Mouse (Mus musculus): Measurements from ENCODE around the gene Il21r. TPM values are rescaled to one million over a fixed set of nuclear protein-coding genes. Genes with fewer than 3 reads are reported as not detected.
A peak's percentile ranks its signal among the peaks of the same experiment; 100 is the strongest.

The Il21r gene
- total RNA-seq, 2 experiments from 2014 or later = not detected

- intact Hi-C loops (cut with DNase I) = loop anchor here (2.0 kb wide), 2 partner anchors 168 to 218 kb away; no protein-coding TSS in a partner anchor
- H3K4me3 ChIP-seq = no peak overlapping the region
- no peak for TF ChIP-seq CTCF (IDR thresholded peaks at IDR 0.05)
- no peak overlapping the region for H3K27ac ChIP-seq
- DNase-seq = no peak
Observed at GRCm38 (mm10) chr7:125638376-125638775, 35.1 kb downstream of the Il21r start.

DNA sequence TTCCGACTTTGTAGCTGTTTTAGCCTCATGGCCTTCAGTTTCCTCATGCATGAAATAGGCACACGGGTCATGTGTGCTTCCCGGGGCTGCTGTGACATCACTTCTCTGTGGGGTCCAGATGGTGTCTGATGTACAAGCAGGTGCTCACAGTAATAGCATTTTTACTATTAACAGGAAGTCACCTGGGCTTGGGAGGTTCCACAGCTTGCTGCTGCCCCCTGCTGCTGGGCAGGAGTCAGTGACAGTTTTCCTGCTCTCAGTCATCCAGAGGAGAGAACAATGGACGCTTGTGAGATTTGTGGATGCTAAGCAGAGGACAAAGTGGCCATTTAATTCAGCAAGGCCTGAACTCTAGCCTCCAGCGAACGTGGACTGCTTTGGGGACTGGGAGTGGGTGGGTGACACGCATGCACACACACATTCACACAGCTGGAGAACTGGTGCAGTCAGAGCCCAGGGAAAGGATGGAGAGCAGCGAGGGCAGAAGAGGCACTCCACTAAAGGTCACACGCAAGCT lies 35.7 kb downstream of the Il21r start:
- peak; percentile 58 for DNase-seq
- intact Hi-C loops (cut with DNase I) = loop anchor here (2.0 kb wide), 2 partner anchors 168 to 218 kb away; no protein-coding TSS in a partner anchor
- no peak overlapping the region for H3K4me3 ChIP-seq
- H3K27ac ChIP-seq = no peak overlapping the region
- peak; percentile 84 for TF ChIP-seq CTCF (IDR thresholded peaks at IDR 0.05)

DNA sequence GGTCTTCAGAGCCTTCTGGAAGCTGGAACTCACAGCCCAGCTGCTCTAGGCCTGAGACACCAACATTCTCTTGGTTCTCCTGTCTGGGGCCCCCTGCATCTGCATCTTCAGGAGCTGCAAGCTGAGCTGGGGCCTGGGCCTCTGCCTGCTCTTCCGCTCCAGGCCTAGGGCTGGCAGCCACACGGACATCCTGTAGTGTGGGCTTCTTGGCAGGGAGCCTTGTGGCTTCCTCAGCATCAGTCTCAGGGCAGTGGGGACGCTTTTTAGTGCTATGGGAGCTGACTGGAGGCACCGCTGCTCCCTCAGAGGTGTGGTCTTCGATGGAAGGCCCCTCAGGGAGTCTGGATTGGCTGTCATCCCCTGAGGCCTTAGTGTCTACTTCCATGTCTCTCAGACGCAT lies 40.7 kb downstream of the Il21r start:
- no peak for TF ChIP-seq CTCF (IDR thresholded peaks at IDR 0.05)
- DNase-seq = no peak
- intact Hi-C loops (cut with DNase I) = no loop called here
- no peak overlapping the region for H3K4me3 ChIP-seq
- H3K27ac ChIP-seq = no peak overlapping the region

- no peak for TF ChIP-seq CTCF (IDR thresholded peaks at IDR 0.05)
- intact Hi-C loops (cut with DNase I) = no loop called here
- Histone ChIP-seq H3K4me3 (no peak overlapping the region), H3K27ac (no peak overlapping the region)
- no peak for DNase-seq
Observed at GRCm38 (mm10) chr7:125645413-125645812, 42.2 kb downstream of the Il21r start.

DNA sequence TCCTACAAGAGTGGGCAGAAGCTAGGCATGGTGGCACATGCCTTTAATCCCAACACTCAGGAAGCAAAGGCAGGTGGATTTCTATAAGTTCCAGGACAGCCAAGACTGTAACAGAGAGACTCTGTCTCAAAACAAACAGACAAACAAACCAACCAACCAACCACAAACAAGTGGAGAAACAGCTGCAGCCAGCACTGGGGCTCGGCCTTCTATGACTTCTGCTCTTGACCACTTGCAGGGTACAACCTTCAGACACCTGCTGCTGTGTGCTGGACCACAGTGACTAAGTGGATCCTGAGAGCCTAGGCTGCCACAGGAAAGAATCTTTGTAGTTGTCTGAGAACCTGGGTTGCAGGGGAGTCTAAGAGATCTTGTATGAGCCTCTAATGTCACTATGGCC lies 45.8 kb downstream of the Il21r start:
- TF ChIP-seq CTCF (IDR thresholded peaks at IDR 0.05) = no peak
- H3K27ac ChIP-seq = no peak overlapping the region
- H3K4me3 ChIP-seq = no peak overlapping the region
- no peak for DNase-seq
- intact Hi-C loops (cut with DNase I) = no loop called here

DNA sequence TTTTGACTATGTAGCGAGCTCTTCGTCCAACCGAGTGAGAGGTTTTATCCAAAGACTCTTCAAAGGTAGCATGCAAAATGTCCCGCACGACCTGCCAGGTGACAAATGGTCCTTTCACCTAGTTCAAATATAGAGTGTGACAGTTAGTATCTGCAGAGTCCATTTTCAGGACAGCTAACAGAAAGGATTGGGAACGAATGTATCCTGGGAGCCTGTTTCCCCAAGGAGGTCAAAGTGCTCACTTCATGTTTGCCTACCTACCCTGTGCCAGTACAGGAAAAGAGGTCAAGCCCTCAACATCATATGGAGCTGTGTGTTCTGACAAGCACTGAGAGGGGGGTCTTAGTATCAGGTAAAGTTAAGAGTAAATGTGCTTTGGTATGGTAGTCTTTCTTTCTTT lies 54.3 kb downstream of the Il21r start:
- no peak overlapping the region for H3K27ac ChIP-seq
- TF ChIP-seq CTCF (IDR thresholded peaks at IDR 0.05) = no peak
- no peak for DNase-seq
- no peak overlapping the region for H3K4me3 ChIP-seq
- intact Hi-C loops (cut with DNase I) = no loop called here

- no peak overlapping the region for H3K27ac ChIP-seq
Observed at GRCm38 (mm10) chr7:125663654-125664053, 60.4 kb downstream of the Il21r start.

DNA sequence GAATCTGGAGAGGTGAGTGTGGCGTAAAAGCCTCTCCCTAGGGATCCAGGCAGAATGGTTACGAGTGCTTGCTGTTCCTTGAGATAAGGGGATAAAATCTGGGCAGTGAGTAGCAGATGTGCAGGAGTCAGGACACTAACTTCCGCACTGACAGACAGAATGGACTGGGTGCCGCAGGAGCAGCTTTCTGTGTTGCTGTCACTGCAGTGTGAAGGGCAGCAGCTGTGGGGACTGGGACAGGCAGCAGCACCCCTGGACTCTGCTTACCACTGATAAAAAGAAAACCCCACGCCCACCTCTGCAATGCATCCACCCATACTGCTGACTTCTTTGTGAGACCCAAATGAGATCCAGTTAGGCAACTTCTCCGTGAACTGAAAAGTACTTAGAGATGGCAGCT lies 67.6 kb downstream of the Il21r start:
- Histone ChIP-seq H3K4me3 (no peak overlapping the region), H3K27ac (no peak overlapping the region)
- no peak for DNase-seq
- no peak for TF ChIP-seq CTCF (IDR thresholded peaks at IDR 0.05)
- intact Hi-C loops (cut with DNase I) = no loop called here

More at GRCm38 (mm10) chr7:125663654-125664053, 60.4 kb downstream of the Il21r start:
- no peak overlapping the region for H3K4me3 ChIP-seq
- DNase-seq = no peak
- TF ChIP-seq CTCF (IDR thresholded peaks at IDR 0.05) = no peak
- intact Hi-C loops (cut with DNase I) = no loop called here

- no peak for TF ChIP-seq CTCF (IDR thresholded peaks at IDR 0.05)
- H3K4me3 ChIP-seq = no peak overlapping the region
- intact Hi-C loops (cut with DNase I) = no loop called here
- DNase-seq = no peak
- no peak overlapping the region for H3K27ac ChIP-seq
Observed at GRCm38 (mm10) chr7:125671396-125671795, 68.2 kb downstream of the Il21r start.

DNA sequence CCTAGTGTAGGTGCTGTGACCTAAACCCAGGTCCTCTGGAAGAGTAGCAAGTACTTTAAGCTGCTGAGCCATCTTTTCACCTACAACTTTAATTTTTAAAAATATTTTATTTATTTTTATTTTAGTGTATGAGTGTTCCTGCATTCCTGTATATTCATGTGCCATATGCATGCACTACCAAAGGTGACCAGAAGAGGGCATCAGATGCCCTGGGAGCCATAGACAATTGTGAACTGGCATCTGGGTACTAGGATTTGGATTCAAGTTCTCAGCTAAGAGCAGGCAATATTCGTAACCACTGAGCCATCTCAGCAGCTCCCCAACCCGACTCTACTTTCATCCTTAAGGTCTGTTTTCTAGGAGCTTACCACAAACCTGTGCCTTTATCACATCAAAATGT lies 71.7 kb downstream of the Il21r start:
- Histone ChIP-seq H3K4me3 (no peak overlapping the region), H3K27ac (no peak overlapping the region)
- peak; percentile 89 for TF ChIP-seq CTCF (IDR thresholded peaks at IDR 0.05)
- DNase-seq = no peak
- intact Hi-C loops (cut with DNase I) = loop anchor here (1.0 kb wide), 1 partner anchor 413 kb away; no protein-coding TSS in a partner anchor

DNA sequence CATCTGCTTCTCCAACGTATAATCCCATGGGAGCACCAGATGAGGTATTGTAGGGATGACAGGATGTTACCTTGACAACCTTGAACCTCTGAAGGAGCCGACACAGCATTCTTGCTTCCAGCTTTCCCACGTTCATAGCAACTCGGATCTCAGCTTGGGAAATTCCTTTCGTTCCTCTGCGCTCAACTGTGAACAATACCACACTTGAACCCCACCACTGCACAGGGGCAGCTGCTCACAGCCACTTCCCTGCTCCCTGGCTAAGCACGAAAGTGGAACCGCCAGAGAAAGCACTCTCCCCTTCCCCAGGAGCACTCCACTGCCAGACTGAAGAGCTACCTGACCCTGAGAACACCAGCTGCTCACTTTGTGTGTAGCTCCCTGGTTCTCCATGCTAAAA lies 75.5 kb downstream of the Il21r start:
- no peak for DNase-seq
- no peak for TF ChIP-seq CTCF (IDR thresholded peaks at IDR 0.05)
- intact Hi-C loops (cut with DNase I) = no loop called here
- Histone ChIP-seq H3K4me3 (no peak overlapping the region), H3K27ac (no peak overlapping the region)

GRCm38 (mm10) chr7:125679936-125680335 lies 76.7 kb downstream of the Il21r start:
- intact Hi-C loops (cut with DNase I) = no loop called here
- Histone ChIP-seq H3K27ac (no peak overlapping the region), H3K4me3 (no peak overlapping the region)
- no peak for TF ChIP-seq CTCF (IDR thresholded peaks at IDR 0.05)
- no peak for DNase-seq

Other genes starting within 250 kb of the Il21r start
- 1 to 10 TPM; 7.1 to 7.5 TPM for gene Kdm8, start 158.8 kb upstream of the Il21r start, total RNA-seq (2021)
- gene Nsmce1, start 111.8 kb upstream of the Il21r start, total RNA-seq (2021) = 10 to 100 TPM in 1 of 2 experiments, 1 to 10 TPM in 1; 10.0 to 12.0 TPM
- gene Il4ra, start 51.3 kb upstream of the Il21r start, total RNA-seq (2021) = 1 to 10 TPM; 5.1 to 6.5 TPM
- gene Gtf3c1, start 104.4 kb downstream of the Il21r start, total RNA-seq (2021) = 10 to 100 TPM; 34.1 TPM
- 1 to 10 TPM; 5.3 to 6.2 TPM for gene D430042O09Rik, start 104.5 kb downstream of the Il21r start, total RNA-seq (2021)